Mouse (Mus musculus) urinary bladder, postnatal 25 days (tissue): ENCODE data around the gene Scgb1a1.
A peak's percentile ranks its signal among the peaks of the same experiment; 100 is the strongest.
"Not testable (repeated sequence)": the region's sequence is repeated elsewhere in the genome, so short reads cannot be mapped to it uniquely, and the experiment has no call there.

ENCODE experiments used
- DNase-seq: peaks from one replicate; pipeline ENCODE4 v3.0.0; 2022; ENCODE audit warnings: low spot score

Gene Scgb1a1

GRCm38 (mm10) chr19:9087821-9088220, at the start of gene Scgb1a1:
Scgb1a1 (minus strand) TSS chr19:9087958.
- DNase-seq: no peak

GRCm38 (mm10) chr19:9137159-9137558, 49.4 kb upstream of the Scgb1a1 start:
- no peak for DNase-seq

DNA sequence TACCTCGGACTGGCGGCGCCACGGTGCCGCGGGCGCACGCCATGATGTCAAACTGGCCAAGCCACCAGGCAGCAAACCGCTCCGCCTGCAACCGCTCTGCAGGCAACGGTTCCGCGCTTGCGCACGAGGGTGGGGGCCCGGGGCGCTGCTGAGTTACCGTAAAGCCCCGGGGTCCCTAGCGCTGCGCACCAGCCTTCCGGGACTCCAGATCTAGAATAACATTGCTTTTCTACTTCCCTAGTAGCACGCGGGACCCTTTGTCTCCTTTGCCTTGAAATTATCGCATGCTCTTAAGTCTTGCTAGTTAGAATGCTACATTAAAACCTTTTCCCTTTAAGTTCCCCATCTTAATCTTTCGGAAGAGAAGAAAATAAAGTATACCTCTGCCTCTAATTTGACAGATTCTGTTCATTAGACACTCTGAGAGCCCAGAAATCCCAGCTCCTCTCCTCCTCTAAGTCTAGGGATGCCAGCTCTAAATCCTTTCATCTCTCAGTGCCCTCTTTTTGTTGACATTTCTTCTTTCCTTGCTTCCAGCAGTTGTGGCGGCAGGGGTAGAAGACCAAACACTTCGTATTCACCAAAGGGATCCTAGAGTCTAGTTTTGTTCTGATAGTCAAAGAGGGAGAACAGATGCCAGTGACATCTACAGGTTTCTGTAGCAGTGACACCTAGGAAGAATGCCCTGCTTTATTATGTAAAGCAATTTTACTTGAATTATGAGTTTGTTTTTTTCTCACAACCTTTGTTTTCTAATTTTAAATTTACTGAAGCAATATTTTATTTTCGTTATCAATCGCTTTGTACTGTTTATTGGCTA, 48.0 kb upstream of the Scgb1a1 start, which contains the start of gene Asrgl1:
Gene Asrgl1 (minus strand): TSS at position 125 of the 820 bp plus-strand sequence.
- peak; percentile 90 for DNase-seq

DNA sequence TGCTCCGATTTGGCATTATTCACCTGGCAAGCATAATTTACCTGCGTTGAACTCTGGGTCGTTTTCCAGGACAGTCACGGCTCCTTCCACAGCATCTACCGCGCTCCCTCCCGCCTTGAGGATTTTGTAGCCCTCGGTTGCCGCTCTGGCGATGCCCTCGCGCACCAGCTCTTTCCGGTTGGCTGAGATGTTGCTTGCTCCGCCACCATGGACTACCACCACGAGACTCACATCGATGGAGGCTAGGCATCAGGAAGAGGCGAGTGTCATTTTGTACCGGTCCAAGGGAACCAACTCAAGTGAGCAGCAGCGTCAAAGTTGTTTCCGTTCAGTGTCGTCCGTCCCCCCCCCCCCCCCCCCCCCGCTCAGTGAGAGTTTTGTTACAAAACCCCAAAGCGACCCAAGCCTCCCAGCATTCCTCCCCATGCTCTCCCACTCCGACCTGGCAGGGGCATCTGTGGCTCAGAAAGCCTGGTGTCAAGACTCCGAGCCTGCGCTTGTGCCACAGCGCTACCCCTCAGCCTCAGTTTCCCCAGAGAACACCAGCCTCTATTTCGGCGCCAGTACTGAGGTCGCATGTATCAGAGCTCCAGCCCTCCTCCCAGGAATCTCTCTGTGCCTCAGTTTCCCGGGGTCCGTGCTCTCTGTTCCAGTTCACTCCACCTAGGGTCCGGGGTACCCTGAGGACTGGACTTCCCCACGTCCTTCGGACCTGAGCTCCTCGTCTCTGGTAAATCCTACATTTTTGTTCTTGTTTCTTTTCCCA, 47.2 kb upstream of the Scgb1a1 start:
- no peak for DNase-seq

DNA sequence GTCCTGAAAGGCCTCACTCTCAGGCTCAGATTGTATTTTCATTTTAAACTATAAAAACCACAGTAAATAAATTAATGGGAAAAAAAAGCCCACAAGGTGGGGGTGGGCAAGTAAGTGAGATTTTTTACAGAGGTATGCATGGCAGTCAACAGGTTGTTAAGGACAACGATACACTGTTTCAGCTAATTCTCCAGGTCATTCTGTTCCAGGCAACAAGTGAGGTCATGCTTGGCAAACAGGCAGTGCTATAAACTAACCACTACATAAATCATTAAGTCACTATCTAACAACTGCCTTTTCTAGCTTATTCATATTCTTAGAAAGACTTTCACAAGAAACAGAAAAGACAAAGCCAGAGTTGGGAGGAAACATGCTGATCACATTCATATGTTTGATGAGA, 42.2 kb upstream of the Scgb1a1 start:
- no peak for DNase-seq

DNA sequence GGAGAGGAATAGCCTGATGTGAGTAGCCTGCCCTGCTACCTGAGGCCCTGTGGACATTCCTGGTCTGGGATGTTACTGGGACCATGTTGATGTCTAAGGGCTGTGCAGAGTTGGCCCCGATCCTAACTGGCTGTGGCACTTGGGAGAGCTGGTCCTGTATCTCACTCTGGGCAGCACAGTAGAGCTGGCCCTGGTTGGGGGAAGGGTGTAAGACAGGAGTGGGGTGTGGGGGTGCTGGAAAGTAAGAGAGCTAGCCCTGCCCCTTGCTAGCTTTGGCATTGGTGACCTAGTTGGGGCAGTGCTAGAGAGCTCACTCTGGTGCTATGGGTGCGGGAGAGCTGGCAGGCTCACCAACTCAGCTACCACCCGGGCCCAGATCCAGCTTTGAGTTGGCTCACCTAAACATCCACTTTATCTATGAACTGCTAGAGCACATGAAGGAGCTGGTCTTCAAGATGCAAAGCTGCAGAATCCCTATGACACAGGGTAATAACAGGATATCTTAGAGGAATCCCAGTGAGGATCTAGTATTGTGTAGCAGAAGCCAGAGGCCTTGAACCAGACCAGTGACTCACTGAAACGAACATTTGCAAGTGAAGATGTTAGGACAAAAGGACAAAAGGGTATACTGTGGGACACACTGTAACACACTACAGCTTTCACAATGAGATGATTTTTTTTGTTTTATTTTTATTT, 40.9 kb upstream of the Scgb1a1 start:
- no peak for DNase-seq

GRCm38 (mm10) chr19:9123986-9124385, 36.2 kb upstream of the Scgb1a1 start:
- not testable (repeated sequence) for DNase-seq

DNA sequence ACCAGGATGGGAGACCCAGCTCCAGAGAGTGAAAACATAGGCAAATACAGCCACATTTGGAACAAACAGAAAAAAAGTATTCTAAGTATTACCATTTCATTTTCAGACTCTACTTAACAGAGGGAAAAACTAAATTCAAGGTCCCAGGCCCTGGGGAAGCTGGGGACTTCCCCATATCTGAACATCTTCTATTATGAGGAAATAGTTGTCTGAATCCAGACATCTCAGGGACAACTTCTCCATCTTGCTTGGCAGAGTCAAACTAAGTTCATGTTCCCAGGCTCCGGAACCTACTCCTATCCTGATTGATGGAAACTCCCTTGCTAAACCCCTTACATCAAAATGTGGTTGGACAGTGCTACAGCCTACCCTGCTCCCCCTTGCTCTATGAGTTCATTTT, 34.6 kb upstream of the Scgb1a1 start:
- DNase-seq: no peak

GRCm38 (mm10) chr19:9119655-9120425, 32.1 kb upstream of the Scgb1a1 start:
- DNase-seq: no peak

DNA sequence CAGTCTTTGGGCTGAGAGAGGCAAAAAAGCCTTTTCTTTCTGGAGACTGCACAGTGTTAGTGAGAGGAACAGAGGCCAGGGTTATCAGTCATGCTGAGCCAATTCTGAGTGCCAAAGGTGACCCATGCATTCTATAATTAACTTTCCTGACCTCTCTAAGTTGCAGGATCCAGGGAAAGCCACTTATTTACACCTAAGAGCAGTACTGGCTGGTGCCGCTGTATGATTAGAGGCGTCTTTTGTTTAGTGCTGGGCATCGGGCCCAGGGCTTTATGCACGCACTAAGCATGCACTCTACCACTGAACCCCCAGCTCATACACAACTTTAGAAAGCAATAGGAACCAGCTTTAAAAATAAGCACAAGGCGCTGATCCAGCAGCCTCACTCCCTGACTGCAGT, 29.5 kb upstream of the Scgb1a1 start:
- no peak for DNase-seq

DNA sequence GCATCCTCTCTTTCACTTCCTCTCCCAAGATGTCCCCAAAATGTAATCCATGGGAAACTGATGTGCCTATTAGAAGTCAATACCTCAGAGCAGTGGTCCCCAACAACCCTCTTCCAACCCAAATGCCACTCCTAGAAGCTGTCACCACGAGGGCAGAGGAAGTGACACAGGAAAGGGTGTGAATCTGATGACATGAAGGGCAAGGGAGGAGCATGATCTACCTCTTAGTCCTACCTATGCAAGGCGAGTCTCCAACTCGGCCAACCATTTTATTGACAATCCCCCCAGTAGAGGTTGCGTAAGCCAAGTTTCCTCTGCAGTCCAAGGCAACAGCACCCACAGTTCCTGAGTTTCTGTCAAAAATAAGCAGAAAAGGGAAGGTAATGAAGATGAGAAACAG, 28.5 kb upstream of the Scgb1a1 start:
- no peak for DNase-seq

GRCm38 (mm10) chr19:9112043-9112442, 24.3 kb upstream of the Scgb1a1 start:
- no peak for DNase-seq

DNA sequence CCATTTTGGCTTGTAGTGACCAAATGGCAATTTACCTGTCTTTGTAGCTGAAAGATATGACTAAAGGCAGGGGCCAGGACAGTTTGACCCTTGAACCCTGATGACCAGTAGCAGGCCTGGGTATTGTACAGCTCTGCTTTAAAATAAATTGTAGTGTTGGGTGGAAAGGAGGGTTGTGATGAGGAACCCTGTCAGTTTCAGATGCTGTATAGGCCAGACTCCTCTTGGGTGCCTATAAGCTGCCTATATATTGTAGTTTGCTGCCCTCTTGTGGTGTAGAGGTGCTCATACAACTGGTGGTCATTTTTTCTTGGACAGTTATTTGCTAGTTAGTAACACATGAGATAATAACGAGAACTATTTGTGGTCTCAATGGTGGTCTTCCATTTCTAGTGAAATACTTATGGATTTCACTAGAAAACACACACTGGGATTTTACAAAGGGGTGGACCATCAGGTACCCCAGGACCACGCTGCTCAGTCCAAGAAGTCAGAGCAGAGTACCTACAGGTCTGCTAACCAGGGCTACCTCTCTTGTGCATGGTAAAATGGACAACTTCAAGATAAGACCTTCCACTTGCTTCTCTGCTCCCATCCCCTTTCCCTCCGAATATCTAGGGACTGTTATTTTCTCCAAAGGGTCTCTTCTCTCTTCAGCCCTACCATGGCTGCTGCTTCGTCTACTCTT, 22.6 kb upstream of the Scgb1a1 start:
- DNase-seq: no peak

- no peak for DNase-seq
Observed at GRCm38 (mm10) chr19:9108536-9108935, 20.8 kb upstream of the Scgb1a1 start.

GRCm38 (mm10) chr19:9107379-9107755, 19.6 kb upstream of the Scgb1a1 start:
- peak; percentile 42 for DNase-seq

GRCm38 (mm10) chr19:9106751-9107378, 19.1 kb upstream of the Scgb1a1 start:
- DNase-seq: peak; percentile 52

GRCm38 (mm10) chr19:9106096-9106495, 18.3 kb upstream of the Scgb1a1 start:
- DNase-seq: no peak

DNA sequence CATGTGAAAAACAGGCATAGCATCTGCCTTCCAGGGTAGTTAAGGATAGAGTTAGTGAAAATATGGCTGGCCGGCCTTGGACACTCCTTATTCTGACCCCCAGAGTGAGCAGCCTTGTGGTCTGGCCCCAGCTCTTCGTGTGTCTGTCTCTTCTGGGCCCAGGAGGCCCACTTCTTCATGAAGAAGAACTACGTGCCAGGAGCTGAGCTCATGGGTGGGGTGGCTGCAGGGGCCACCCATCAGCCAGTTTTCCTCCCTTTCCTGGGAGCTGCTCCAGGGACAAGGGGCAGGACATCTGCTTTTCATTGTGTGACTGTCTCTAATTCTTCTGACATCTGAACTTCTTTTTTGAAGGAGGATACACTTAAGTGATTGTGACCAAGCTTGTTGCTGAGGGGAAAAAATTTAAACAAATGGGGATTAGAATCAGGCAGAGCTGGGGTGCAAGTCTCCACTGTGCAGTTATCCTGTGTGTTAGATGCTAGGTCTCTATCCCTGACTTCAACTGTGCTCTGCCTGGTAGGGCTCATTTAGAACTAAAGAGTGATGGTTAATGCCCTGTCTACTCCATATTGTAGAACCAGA, 17.4 kb upstream of the Scgb1a1 start:
- DNase-seq: no peak

GRCm38 (mm10) chr19:9103986-9104385, 16.2 kb upstream of the Scgb1a1 start:
- DNase-seq: no peak

DNA sequence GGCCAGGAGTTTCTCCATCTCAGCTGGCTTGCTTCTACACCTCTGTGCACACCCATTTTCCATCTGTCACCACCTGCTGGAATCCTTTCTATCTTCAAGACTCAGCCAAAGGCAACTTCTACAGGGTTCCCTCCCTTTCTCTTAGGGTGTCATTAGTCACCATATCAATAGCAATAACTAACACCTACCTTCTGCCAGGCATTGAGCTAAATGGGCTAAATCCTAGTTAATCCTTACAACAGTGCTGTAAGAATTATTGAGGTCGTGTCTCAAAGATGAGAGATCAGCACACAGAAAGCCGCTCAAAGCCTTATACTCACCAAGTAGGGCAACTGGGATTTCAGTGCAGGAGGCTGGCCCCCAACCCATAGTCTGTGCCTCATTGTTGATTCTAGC, 13.3 kb upstream of the Scgb1a1 start:
- no peak for DNase-seq
